Mouse (Mus musculus): ENCODE measurements around the gene Bcl6b. TPM values are rescaled to one million over a fixed set of nuclear protein-coding genes. Genes with fewer than 3 reads are reported as not detected.
A peak's percentile ranks its signal among the peaks of the same experiment; 100 is the strongest.

Gene Bcl6b
- polyA plus RNA-seq, 1 experiment from 2014 or later, result 3.2 TPM

DNA sequence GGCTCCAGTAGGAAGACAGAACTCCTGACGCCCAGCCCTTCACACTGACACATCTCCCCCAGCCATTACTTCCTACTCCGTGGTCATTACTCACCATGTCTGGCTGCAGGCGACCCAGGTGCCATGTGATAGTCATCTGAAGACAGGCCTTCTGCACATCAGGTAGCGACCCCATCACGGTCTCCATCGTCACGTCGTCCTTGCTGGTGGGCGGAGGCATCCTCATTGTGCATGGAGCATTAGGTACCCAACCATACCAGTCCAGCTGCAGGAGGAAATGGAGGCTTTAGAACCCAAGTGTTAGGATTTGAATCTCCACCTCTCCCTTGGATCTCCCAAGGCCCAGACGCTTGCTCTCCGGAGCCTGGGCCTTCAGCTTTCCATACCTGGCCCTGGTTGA is 13.0 kb upstream of the Bcl6b start:
- TF ChIP-seq EP300 (optimal IDR thresholded peaks at IDR 0.05), result no peak
- TF ChIP-seq CTCF (IDR thresholded peaks at IDR 0.05; ENCODE audit: low read depth), result no peak
- no peak overlapping the region for H3K4me3 ChIP-seq (ENCODE audit: low read depth, low read length)
- H3K9ac ChIP-seq (ENCODE audit: low read length), result no peak overlapping the region
- H3K27ac ChIP-seq (replicated peaks), result no peak overlapping the region
- H3K9me3 ChIP-seq (ENCODE audit: control insufficient read depth, low read length), result no peaks in the 10 kb centered on the region
- H3K4me2 ChIP-seq (replicated peaks; ENCODE audit: low read depth), result no peak overlapping the region
- H3K36me3 ChIP-seq (ENCODE audit: control insufficient read depth, insufficient read depth, low read length), result no peaks in the 10 kb centered on the region
- ATAC-seq (ENCODE audit: low FRiP score, low TSS enrichment) (no peak), DNase-seq (ENCODE audit: low spot score) (no peak)
- H3K4me1 ChIP-seq (replicated peaks; ENCODE audit: control insufficient read depth, insufficient read depth), result peaks cover 4% of the 10 kb centered on the region; the same call in 1 of the 2 replicates
- 70% methylated on average over 11 of the region's 11 CpGs for WGBS
- no peaks in the 10 kb centered on the region for H3K27me3 ChIP-seq (ENCODE audit: control insufficient read depth, insufficient read depth, low read length)

DNA sequence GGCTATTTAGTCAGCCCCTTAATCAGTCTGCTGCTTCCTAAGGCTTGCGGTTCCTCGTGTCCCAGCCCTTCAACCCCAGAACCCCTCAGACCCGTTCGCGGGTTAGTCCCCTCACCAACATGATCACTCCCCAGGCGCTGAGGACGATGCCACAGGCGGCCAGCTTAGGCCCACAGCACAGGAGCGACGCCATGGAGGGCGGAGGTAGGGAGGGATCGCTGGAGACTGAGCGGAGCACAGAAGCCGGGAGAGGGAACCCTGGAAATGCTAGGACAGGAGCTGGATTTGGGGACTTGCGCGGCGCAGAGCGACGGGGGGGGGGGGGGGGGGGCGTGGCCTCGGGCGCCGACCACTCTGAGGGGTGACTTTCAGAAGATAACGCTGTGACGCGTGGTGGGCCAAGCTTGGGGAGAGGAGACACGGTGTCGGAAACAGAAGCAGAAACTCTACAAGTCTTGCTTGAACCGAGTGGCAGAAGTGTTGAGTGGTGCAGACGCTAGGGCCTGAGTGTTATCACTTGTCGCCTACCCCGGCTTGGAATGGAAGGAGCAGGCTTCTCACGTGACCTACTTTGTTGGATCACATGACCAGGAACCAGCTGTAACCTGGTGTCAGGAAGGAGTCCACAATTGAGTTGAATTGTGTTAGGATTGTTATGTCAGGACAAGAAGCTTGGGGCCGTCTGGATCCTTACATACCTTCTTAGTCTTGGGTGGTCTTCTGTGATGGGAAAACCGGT is 10.1 kb upstream of the Bcl6b start, which contains the start of the genes Gm21988 and Rnasek:
Gm21988 (minus strand) TSS at position 290 of the 739 bp plus-strand sequence.
Rnasek (minus strand) TSS at position 302 of the 739 bp plus-strand sequence.
- peak within 1 kb of the TSS; percentile 93 for H3K4me3 ChIP-seq (ENCODE audit: low read depth, low read length)
- no peak for TF ChIP-seq EP300 (optimal IDR thresholded peaks at IDR 0.05)
- peak within 1 kb of the TSS; percentile 96 for H3K27ac ChIP-seq (replicated peaks)
- peak; percentile 87 for DNase-seq (ENCODE audit: low spot score)
- under 1% methylated on average over 28 of the region's 35 CpGs for WGBS
- peak; percentile 58 for ATAC-seq (ENCODE audit: low FRiP score, low TSS enrichment)
- no peaks in the 10 kb centered on the region for H3K9me3 ChIP-seq (ENCODE audit: control insufficient read depth, low read length)
- H3K36me3 ChIP-seq (ENCODE audit: control insufficient read depth, insufficient read depth, low read length), result no peaks in the 10 kb centered on the region
- H3K9ac ChIP-seq (ENCODE audit: low read length), result peak within 1 kb of the TSS; percentile 94
- peaks cover 4% of the 10 kb centered on the region; the same call in 1 of the 2 replicates for H3K4me1 ChIP-seq (replicated peaks; ENCODE audit: control insufficient read depth, insufficient read depth)
- peak within 1 kb of the TSS; percentile 90 for H3K4me2 ChIP-seq (replicated peaks; ENCODE audit: low read depth)
- H3K27me3 ChIP-seq (ENCODE audit: control insufficient read depth, insufficient read depth, low read length), result no peaks in the 10 kb centered on the region

DNA sequence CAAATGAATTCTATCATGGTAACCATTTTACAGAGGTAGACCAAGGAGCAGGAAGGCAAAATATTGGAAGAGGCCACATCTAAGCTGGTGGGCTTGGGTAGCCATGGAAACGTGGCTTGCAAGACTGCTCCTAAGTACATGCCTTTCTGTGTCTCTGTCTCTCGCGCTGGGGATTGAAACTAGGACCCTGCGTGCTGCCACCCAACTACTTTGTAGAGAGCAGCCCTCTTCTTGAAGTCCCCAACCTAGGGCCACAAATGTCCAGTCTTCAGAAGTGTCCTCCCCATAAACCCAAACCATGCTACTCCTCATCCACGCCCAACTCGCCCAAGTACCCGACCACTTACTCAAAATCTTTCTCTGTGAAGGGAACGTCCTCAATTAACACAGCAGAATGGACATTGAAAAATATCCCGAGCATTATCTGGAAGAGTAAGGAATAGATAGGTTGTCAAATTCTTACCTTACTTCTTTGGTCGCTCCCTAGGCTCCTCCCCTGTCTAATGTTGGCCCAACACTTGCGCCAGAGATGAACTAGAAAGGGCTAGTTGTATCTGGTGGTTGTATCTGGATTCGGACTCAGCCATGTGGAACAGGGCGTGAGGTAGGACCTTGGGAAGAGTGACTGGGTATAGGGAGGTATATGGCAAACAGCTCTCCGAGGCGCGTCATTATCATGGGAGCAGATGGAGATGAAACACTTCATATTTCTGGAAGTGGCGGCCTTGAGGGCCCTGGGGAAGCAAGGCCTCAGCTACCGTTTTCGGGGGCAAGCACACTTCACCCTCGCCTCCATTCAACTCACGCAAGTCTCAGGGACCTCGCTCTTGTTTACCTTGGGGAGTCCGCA is 9.2 kb upstream of the Bcl6b start:
- TF ChIP-seq EP300 (optimal IDR thresholded peaks at IDR 0.05) (no peak), CTCF (IDR thresholded peaks at IDR 0.05; ENCODE audit: low read depth) (no peak)
- no peak for ATAC-seq (ENCODE audit: low FRiP score, low TSS enrichment)
- Histone ChIP-seq H3K4me2 (replicated peaks; ENCODE audit: low read depth) (peak overlapping the region; percentile 90), H3K27me3 (ENCODE audit: control insufficient read depth, insufficient read depth, low read length) (no peaks in the 10 kb centered on the region), H3K9me3 (ENCODE audit: control insufficient read depth, low read length) (no peaks in the 10 kb centered on the region), H3K4me3 (ENCODE audit: low read depth, low read length) (peak overlapping the region; percentile 93), H3K9ac (ENCODE audit: low read length) (peak overlapping the region; percentile 94), H3K36me3 (ENCODE audit: control insufficient read depth, insufficient read depth, low read length) (no peaks in the 10 kb centered on the region), H3K27ac (replicated peaks) (peak overlapping the region; percentile 96), H3K4me1 (replicated peaks; ENCODE audit: control insufficient read depth, insufficient read depth) (peaks cover 4% of the 10 kb centered on the region; the same call in 1 of the 2 replicates)
- DNase-seq (ENCODE audit: low spot score), result no peak
- 9% methylated on average over 23 of the region's 23 CpGs for WGBS

DNA sequence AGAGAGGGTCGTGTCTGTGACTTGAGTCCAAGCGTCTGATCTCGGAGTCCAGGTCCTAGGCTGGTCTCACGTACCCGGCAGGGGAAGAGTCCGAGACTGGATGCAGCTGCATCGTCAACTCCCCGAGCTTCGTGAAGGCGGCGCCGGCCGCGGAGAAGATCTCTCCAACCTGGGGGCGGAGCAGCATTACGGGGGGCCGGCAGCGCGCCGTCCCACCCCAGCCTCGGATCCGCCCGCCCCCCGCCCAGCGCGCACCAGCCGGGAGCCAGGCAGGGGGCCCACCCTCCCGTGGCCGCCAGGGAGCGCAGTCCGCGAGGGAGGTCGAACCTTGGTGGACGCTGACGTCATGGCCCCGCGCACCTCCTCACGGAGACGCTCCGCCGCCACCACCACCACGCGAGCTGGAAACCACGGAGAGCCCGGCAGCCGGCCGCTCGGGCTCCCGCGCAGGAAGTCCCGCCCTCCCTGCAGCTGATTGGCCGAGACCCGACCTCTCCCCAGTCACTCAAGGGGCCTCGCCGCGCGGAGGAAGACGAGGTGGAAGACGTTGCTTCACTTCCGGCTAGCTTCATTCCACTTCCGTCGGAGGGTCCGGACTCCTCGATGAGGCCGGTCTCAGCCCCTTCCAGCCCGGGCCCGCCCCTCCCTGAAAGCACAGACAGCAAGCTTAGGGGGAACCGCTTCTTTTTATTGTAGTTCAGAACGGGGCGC is 8.0 kb upstream of the Bcl6b start, which contains the start of gene 0610010K14Rik:
0610010K14Rik (minus strand) TSS at position 458 of the 711 bp plus-strand sequence.
- Histone ChIP-seq H3K4me3 (ENCODE audit: low read depth, low read length) (peak within 1 kb of the TSS; percentile 93), H3K9ac (ENCODE audit: low read length) (peak within 1 kb of the TSS; percentile 94), H3K9me3 (ENCODE audit: control insufficient read depth, low read length) (no peaks in the 10 kb centered on the region), H3K4me2 (replicated peaks; ENCODE audit: low read depth) (peak within 1 kb of the TSS; percentile 90), H3K4me1 (replicated peaks; ENCODE audit: control insufficient read depth, insufficient read depth) (peaks cover 4% of the 10 kb centered on the region; the same call in 1 of the 2 replicates), H3K36me3 (ENCODE audit: control insufficient read depth, insufficient read depth, low read length) (no peaks in the 10 kb centered on the region), H3K27me3 (ENCODE audit: control insufficient read depth, insufficient read depth, low read length) (no peaks in the 10 kb centered on the region), H3K27ac (replicated peaks) (peak within 1 kb of the TSS; percentile 96)
- peak; percentile 98 for DNase-seq (ENCODE audit: low spot score)
- 1% methylated on average over 55 of the region's 70 CpGs for whole genome bisulfite sequencing
- TF ChIP-seq EP300 (optimal IDR thresholded peaks at IDR 0.05), result no peak
- TF ChIP-seq CTCF (IDR thresholded peaks at IDR 0.05; ENCODE audit: low read depth), result peak; percentile 77
- peak; percentile 94 for ATAC-seq (ENCODE audit: low FRiP score, low TSS enrichment)

DNA sequence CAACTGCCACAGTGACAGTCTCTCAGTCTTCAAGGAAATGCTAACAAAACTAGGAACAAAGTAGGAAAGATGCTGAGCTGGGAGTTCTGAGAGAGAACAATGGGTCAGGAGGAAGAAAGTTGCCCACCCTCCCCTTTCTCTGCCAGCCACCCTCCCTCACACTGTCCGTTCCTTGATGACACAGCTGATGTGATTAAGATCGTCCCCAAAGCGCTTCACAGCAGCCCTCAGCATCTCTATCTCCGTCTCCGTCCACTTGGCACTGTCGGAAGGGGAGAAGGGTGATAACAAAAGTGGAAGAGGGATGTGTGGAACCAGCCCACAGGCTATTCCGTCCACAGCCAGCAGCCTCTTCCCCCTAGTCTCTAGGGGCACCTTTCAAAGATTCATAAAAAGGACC is 7.1 kb upstream of the Bcl6b start:
- ATAC-seq (ENCODE audit: low FRiP score, low TSS enrichment) (no peak), DNase-seq (ENCODE audit: low spot score) (no peak)
- TF ChIP-seq EP300 (optimal IDR thresholded peaks at IDR 0.05) (no peak), CTCF (IDR thresholded peaks at IDR 0.05; ENCODE audit: low read depth) (no peak)
- 36% methylated on average over 7 of the region's 7 CpGs for WGBS
- Histone ChIP-seq H3K4me1 (replicated peaks; ENCODE audit: control insufficient read depth, insufficient read depth) (peaks cover 4% of the 10 kb centered on the region; the same call in 1 of the 2 replicates), H3K9me3 (ENCODE audit: control insufficient read depth, low read length) (no peaks in the 10 kb centered on the region), H3K9ac (ENCODE audit: low read length) (peak overlapping the region; percentile 94), H3K27me3 (ENCODE audit: control insufficient read depth, insufficient read depth, low read length) (no peaks in the 10 kb centered on the region), H3K36me3 (ENCODE audit: control insufficient read depth, insufficient read depth, low read length) (no peaks in the 10 kb centered on the region), H3K27ac (replicated peaks) (peak overlapping the region; percentile 96; the same call in 1 of the 2 replicates), H3K4me3 (ENCODE audit: low read depth, low read length) (peak overlapping the region; percentile 93), H3K4me2 (replicated peaks; ENCODE audit: low read depth) (peak overlapping the region; percentile 90)

All from stomach, postnatal 0 days (tissue).